Mouse (Mus musculus) heart, embryonic 16.5 days (tissue): ENCODE results near the gene Hes1. TPM values are rescaled to one million over a fixed set of nuclear protein-coding genes. Genes with fewer than 3 reads are reported as not detected.
A peak's percentile ranks its signal among the peaks of the same experiment; 100 is the strongest.

Experiments used
- ATAC-seq: fragments of 200-750 bp; cut with Nextera tagmentation; replicated peaks from 2 replicates; pipeline ENCODE4 v1.8.0; 2017; ENCODE audit warnings: moderate number of reproducible peaks; ENCODE audit not compliant: insufficient read depth, low FRiP score; ENCODE audit errors: extremely low read depth
- H3K27ac ChIP-seq: fragments of 300-500 bp; sonication (generic); 2 replicates; pipeline ENCODE4 v1.5.1; 2014; ENCODE audit warnings: mild to moderate bottlenecking, low read length, control low read depth, moderate library complexity
- H3K27me3 ChIP-seq: fragments of 300-500 bp; sonication (generic); 2 replicates; pipeline ENCODE4 v1.6.1; 2014; ENCODE audit warnings: low read length, mixed read lengths; ENCODE audit not compliant: control insufficient read depth, insufficient read depth
- H3K36me3 ChIP-seq: fragments of 300-500 bp; sonication (generic); 2 replicates; pipeline ENCODE4 v1.6.1; 2014; ENCODE audit not compliant: control insufficient read depth, insufficient read depth
- H3K4me1 ChIP-seq: fragments of 300-500 bp; sonication (generic); 2 replicates; pipeline ENCODE4 v1.6.1; 2014; ENCODE audit warnings: low read length, mixed read lengths; ENCODE audit not compliant: control insufficient read depth, insufficient read depth
- H3K4me2 ChIP-seq: fragments of 300-500 bp; sonication (generic); 2 replicates; pipeline ENCODE4 v1.6.1; 2014; ENCODE audit warnings: low read depth, mild to moderate bottlenecking, control low read depth, low read length
- H3K4me3 ChIP-seq: fragments of 300-500 bp; sonication (generic); 2 replicates; pipeline ENCODE4 v1.5.1; 2014; ENCODE audit warnings: mild to moderate bottlenecking, control low read depth, low read length
- H3K9ac ChIP-seq: fragments of 300-500 bp; sonication (generic); 2 replicates; pipeline ENCODE4 v1.6.1; 2014; ENCODE audit warnings: low read length, control low read depth
- H3K9me3 ChIP-seq: fragments of 300-500 bp; sonication (generic); replicated peaks from 2 replicates; pipeline ENCODE4 v1.6.1; 2016; ENCODE audit warnings: low read length; ENCODE audit not compliant: control insufficient read depth
- WGBS: fragments of 180-500 bp; shearing (Covaris S2); extraction: QIAGEN DNeasy Blood & Tissue Kit; methylation state at CpG from one replicate; pipeline ENCODE4 v1.1.7; 2014; 5-methylcytosine and 5-hydroxymethylcytosine counted together
- polyA plus RNA-seq: library from polyadenylated mRNA; unstranded; fragments of >200 nt; fragmentation: Nextera tagmentation; extraction: Ambion mirVana; gene quantifications from 2 replicates; pipeline ENCODE4 v1.2.1, GENCODE M21; 2015

The Hes1 gene
- polyA plus RNA-seq, 1 experiment from 2014 or later, result 23.8 TPM

DNA sequence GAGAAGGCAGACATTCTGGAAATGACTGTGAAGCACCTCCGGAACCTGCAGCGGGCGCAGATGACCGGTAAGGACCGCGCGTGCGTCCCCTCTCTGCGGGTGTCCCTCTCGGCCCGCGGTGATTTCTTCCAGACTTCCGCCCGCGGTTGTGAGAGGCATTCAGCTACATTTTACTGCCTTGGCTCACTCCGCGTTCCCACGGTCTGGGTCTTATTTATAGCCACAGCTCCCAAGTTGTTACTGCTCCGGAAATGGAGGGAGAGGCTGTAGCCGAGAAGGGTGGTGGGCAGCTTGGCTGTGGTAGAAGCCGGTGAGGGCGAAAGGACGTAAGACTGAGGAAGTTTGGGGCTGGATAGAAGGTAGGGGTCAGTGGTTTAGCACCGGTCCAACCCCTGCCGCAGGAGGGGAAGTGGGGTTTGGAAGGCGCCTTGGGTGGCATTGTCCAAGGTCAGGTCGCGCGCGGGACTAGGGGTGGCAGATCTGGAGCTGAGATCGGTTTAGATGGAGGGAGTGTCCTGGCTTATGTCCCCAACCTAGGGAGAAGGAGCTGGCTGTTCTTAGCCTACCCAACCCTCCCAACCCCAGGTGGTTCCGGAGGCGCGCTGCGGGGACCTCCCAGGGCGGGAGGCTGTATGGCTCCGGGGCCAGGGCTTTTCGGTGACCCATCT is 2.1 kb downstream of the Hes1 start:
- under 1% methylated on average over 38 of the region's 38 CpGs for WGBS
- ATAC-seq, result no peak
- Histone ChIP-seq H3K4me1 (peaks cover 45% of the 10 kb centered on the region), H3K9ac (peak overlapping the region; percentile 88), H3K9me3 (no peaks in the 10 kb centered on the region), H3K27me3 (no peaks in the 10 kb centered on the region), H3K27ac (peak overlapping the region; percentile 97), H3K36me3 (no peaks in the 10 kb centered on the region), H3K4me2 (peak overlapping the region; percentile 94), H3K4me3 (peak overlapping the region; percentile 83)

DNA sequence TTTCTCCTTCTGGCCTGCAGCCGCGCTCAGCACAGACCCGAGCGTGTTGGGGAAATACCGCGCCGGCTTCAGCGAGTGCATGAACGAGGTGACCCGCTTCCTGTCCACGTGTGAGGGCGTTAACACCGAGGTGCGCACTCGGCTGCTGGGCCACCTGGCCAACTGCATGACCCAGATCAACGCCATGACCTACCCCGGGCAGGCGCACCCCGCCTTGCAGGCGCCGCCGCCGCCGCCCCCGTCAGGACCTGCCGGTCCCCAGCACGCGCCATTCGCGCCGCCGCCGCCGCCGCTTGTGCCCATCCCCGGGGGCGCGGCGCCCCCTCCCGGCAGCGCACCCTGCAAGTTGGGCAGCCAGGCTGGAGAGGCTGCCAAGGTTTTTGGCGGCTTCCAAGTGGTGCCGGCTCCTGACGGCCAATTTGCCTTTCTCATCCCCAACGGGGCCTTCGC is 2.7 kb downstream of the Hes1 start:
- Histone ChIP-seq H3K27ac (peak overlapping the region; percentile 97), H3K9me3 (no peaks in the 10 kb centered on the region), H3K27me3 (peaks cover 3% of the 10 kb centered on the region), H3K9ac (peak overlapping the region; percentile 88), H3K4me2 (peak overlapping the region; percentile 94), H3K4me3 (peak overlapping the region; percentile 83), H3K36me3 (no peaks in the 10 kb centered on the region), H3K4me1 (peaks cover 41% of the 10 kb centered on the region)
- ATAC-seq, result peak; percentile 2; the same call in 1 of the 2 replicates
- WGBS, result under 1% methylated on average over 40 of the region's 46 CpGs

DNA sequence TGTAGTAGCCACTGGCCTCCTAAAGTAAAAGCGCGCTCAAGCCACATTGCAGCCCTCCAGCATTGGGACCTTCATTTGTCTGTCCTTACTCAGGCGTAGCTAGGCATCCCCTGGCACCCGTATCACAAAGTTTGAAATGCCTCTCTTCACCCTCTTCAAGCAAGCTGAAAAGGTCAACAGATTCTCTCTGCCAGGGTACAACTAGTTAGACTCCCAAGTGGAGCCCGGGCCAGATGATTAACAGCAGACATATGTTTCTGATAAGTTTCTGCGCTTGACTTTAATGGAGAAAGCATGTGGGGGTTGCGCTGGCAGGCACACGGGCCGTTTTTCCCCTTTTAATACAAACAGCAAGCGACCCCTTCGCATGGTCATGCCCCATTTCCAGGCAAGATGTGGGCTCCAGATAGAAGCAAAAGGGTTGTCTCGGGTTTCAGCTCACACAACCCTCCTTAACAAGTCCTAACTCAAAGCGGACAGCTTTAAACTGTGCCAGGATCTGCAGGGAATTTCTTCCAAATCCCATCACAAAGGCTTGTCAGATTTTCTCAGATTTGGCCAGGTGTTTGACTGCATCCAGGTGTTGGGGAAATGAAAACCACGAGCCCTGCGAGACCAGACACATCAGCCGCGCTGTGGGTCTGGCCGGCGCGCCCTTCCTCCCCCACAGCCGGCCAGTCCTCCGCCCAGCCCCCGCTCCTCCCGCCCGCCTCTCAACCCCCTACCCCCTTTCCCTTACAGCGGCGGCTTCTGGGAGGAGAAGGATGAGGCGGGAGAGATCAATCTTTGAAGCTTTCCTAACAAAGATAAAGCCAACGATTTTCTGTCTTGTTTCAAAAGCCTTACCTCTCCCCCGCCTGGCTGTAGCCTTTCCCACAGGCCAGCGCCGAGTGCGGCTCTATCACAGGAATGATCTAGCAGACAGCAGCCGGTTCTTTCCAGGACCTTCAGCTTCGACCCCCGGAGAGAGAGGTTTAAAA is 4.1 kb downstream of the Hes1 start:
- no peak for ATAC-seq
- H3K36me3 ChIP-seq, result no peaks in the 10 kb centered on the region
- peak overlapping the region; percentile 79 for H3K4me2 ChIP-seq
- WGBS, result 5% methylated on average over 36 of the region's 36 CpGs
- peaks cover 29% of the 10 kb centered on the region for H3K4me1 ChIP-seq
- H3K9me3 ChIP-seq, result no peaks in the 10 kb centered on the region
- H3K27me3 ChIP-seq, result peaks cover 4% of the 10 kb centered on the region
- peak overlapping the region; percentile 68 for H3K9ac ChIP-seq
- peak overlapping the region; percentile 43 for H3K4me3 ChIP-seq
- peak overlapping the region; percentile 76 for H3K27ac ChIP-seq

DNA sequence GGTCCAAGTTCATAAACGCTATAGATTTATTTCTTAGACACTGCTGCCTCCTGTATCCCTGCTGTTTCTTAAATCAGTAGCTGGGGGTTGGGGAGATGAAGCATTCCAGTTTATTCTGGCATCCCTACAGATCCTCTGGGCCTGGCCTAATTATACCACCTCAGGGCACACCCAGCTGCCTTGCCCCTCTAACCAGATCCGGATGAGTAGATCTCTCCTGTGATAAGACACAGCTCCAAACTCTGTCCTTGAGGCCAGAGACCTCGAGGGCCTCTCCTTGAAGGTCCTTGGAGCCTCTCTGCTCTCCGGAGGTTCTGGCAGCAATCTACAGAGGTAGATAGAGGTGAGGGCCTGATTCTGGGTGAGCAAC is 5.4 kb downstream of the Hes1 start:
- peak overlapping the region; percentile 89 for H3K9ac ChIP-seq
- ATAC-seq, result no peak
- WGBS, result 6% methylated on average over 4 of the region's 4 CpGs
- peak overlapping the region; percentile 97 for H3K4me2 ChIP-seq
- no peaks in the 10 kb centered on the region for H3K36me3 ChIP-seq
- peak overlapping the region; percentile 98 for H3K27ac ChIP-seq
- H3K4me3 ChIP-seq, result peak overlapping the region; percentile 64
- H3K4me1 ChIP-seq, result peaks cover 28% of the 10 kb centered on the region
- peaks cover 4% of the 10 kb centered on the region for H3K27me3 ChIP-seq
- no peaks in the 10 kb centered on the region for H3K9me3 ChIP-seq

DNA sequence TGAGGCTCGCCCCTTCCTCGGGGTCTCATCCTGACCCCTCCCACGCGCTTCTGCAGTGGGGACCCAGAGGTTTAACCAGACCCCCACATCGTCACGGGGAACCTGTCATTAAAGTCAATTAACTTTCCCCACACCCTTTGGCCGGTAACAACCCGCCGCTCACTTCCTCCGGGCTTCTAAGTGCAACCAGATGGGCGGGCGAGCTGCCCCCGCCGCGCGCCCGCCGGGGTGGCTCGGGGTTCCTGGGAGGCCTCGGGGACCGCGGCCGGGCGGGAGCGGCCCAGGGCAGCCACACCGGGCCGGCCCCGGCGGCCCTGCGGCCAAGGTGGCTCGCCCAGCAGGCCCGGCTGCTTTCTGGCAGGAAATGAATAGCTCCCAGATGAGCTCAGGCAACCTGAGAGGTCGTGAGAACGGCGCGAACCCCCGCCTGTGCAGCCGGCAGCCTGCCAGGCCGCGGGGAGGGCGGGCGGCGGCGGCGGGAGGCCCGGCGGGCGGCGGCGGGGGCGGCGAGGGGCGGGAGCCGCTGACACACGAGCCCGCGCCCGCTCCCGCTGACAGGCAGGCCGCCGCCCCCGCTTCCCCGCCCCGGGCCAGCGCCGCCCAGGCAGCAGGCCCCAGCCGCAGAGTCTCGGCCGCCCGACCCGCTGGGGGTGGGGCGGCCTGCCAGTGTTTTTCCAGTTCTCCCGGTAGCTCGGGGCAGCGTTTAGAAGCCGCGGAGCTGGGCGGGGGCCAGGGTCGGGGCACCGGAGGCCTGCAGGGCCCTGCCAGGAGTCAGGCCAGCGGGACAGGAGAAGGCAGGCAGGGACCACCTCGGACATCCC is 6.0 kb downstream of the Hes1 start:
- H3K36me3 ChIP-seq, result no peaks in the 10 kb centered on the region
- peak overlapping the region; percentile 64 for H3K4me3 ChIP-seq
- peaks cover 4% of the 10 kb centered on the region for H3K27me3 ChIP-seq
- H3K9me3 ChIP-seq, result no peaks in the 10 kb centered on the region
- WGBS, result under 1% methylated on average over 78 of the region's 82 CpGs
- ATAC-seq, result peak; percentile 79
- peak overlapping the region; percentile 98 for H3K27ac ChIP-seq
- peak overlapping the region; percentile 89 for H3K9ac ChIP-seq
- peak overlapping the region; percentile 97 for H3K4me2 ChIP-seq
- peaks cover 26% of the 10 kb centered on the region for H3K4me1 ChIP-seq

DNA sequence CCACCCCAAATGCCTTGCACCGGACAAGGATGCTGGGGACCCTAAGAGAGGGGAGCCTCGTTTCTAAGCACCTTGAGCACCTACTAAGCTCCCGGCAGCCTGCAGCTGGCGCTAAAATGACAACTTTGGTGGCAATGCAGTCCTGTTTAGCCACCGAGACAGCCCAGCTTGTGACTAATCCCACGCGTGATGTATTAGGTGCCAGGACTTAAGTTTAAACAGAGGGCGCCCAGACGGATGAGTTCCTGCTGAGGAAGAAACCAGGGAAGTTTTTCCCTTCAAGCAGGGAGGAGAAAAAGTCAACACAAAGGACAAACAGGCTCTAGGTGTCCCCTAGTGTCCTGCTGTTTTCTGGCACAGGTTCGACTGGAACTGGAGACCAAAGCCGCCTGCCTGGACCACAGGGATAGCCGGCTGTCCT is 6.6 kb downstream of the Hes1 start:
- ATAC-seq, result no peak
- H3K9me3 ChIP-seq, result no peaks in the 10 kb centered on the region

DNA sequence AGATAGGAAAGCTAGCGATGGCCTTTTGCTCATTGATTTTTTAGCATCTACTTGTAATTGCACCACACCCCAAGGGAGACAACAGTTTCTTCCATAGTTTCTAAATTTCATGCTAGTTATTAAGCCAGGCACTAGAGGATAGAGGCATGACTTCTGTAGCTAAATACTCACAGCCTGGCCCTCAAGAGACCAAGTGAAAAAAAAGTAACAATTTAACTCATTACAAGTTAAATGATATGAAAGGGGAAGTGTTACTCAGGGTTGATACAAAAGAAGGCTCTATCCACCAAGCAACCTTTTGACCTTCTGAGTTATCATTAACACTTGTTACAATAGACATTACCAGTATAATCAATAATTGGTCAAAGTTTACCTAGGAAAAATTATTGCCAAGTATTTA is 9.1 kb downstream of the Hes1 start:
- Histone ChIP-seq H3K27me3 (peaks cover 4% of the 10 kb centered on the region), H3K4me1 (peaks cover 20% of the 10 kb centered on the region), H3K36me3 (no peaks in the 10 kb centered on the region), H3K4me2 (no peak overlapping the region), H3K9ac (no peak overlapping the region), H3K27ac (no peak overlapping the region), H3K9me3 (no peaks in the 10 kb centered on the region; the same call in 1 of the 2 replicates), H3K4me3 (no peak overlapping the region)
- 94% methylated on average over 1 of the region's 1 CpGs for WGBS
- no peak for ATAC-seq

More for the DNA sequence above, 6.6 kb downstream of the Hes1 start:
- H3K9ac ChIP-seq, result peak overlapping the region; percentile 89
- H3K4me1 ChIP-seq, result peaks cover 26% of the 10 kb centered on the region
- peak overlapping the region; percentile 97 for H3K4me2 ChIP-seq
- H3K27ac ChIP-seq, result peak overlapping the region; percentile 98
- WGBS, result 10% methylated on average over 12 of the region's 12 CpGs
- H3K36me3 ChIP-seq, result no peaks in the 10 kb centered on the region
- H3K27me3 ChIP-seq, result peaks cover 4% of the 10 kb centered on the region
- peak overlapping the region; percentile 64 for H3K4me3 ChIP-seq

DNA sequence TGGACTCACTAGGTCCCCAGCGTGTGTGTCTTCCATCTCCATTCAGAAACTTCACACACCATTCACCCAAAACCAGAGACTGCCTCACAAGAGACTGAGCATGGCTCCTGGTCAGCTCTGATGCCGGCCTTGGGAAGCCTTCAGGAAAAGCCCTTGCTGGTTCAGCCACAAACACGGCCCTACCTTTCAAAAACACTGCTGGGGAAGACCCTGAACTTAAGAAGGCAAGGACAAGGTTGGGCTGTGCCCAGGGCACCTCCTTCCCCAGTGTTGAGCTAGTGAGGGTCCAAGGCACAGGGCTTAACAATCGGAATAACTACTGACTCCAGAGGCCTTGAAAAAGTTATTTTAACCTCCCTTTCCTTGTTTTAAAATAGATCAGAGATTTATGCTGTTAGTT is 17.3 kb downstream of the Hes1 start:
- no peak overlapping the region for H3K9ac ChIP-seq
- 55% methylated on average over 4 of the region's 4 CpGs for WGBS
- H3K27ac ChIP-seq, result no peak overlapping the region
- no peak for ATAC-seq
- H3K4me1 ChIP-seq, result no peaks in the 10 kb centered on the region
- no peaks in the 10 kb centered on the region for H3K27me3 ChIP-seq
- H3K4me3 ChIP-seq, result no peak overlapping the region
- no peaks in the 10 kb centered on the region; the same call in 1 of the 2 replicates for H3K9me3 ChIP-seq
- H3K4me2 ChIP-seq, result no peak overlapping the region
- no peaks in the 10 kb centered on the region for H3K36me3 ChIP-seq
